Mouse (Mus musculus): ENCODE results near the gene Podxl2.

Podxl2 gene

DNA sequence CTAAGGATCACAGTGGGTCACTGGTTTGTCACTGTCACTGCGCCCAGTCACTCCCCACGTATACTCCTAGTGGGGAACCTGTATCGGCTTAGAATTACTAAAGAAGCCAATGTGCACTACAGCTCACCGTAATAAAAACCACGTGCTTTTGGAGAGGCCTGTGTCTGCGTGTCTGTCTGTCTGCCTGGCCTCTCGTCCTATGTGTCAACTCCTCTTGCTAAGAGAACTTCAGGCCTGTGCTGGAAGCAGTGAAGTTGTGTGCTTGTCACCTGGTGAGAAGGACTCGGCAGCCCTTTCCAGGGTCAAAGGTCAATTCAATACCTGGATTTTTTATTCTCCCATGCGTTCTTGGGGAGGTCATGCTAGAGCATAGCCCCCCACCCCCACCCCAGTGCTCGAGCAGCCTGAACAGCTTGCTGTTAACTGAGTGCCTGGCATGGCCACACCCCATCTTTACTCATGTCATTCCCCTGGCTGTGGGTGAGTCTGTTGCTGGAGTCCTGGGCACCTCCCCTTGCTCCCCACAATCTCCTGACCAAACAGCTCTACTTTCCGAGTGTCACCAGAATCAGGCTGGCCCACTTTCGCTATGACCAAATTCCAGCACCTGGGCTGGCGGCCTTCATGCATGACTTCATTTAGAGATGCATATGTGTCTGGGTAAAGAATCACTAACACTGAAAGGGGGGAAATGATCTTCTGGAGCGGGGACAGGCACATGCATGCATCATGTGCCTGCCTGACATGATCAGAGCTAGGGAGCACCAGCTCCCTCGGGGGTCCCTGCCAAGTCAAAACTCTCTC, 46.4 kb downstream of the Podxl2 start:
- DNase-seq (ENCODE audit: low spot score in 2 of 2), result no peak

- DNase-seq (ENCODE audit: low spot score in 2 of 2), result no peak
These were observed 47.2 kb downstream of the Podxl2 start for GRCm38 (mm10) chr6:88827395-88828205.

DNA sequence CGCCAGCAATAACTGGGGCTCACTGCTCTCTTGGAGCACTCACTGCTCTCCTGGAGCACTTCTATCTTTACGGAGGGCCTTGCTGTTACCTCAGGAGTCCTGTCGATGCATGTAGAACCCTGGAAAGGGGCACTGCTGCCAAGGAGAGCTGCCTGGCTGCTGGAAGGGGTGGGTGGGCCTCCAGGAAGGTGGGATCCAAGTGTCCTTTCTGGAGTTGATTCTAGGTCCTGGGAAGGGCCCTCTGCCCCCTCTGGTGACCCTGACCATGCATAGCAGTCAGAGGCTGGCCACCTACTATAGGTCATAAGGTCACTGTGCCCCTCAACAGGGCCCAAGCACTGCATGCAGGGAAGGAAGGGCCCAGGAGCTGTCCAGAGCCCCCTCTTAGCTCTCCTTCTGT, 47.9 kb downstream of the Podxl2 start:
- no peak for DNase-seq (ENCODE audit: low spot score in 2 of 2)

GRCm38 (mm10) chr6:88826545-88826944, 48.3 kb downstream of the Podxl2 start:
- peak; percentile 61 to 67 for DNase-seq (ENCODE audit: low spot score in 2 of 2)

- DNase-seq (ENCODE audit: low spot score in 2 of 2), result no peak
These were observed 48.8 kb downstream of the Podxl2 start for GRCm38 (mm10) chr6:88826088-88826487.

DNA sequence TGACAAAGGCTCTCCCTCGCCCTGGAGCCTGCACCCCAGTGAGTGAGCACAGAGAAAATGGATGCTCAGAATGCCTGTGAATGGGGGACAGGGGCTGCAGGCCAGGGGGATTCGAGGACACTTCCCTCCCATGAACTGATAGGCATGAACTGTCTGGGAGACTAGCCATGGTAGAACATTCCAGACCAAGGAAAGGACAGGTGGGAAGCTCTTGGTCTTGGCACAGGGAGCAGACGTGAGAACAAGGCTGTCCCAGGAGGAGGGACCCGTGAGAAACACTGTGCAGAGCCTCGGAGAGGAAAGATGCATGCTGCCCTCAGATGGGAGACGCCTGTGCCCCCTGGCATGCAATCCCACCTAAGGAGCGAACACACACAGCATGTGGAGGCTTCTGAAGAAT, 50.7 kb downstream of the Podxl2 start:
- DNase-seq (ENCODE audit: low spot score in 2 of 2), result no peak

GRCm38 (mm10) chr6:88821901-88822300, 52.9 kb downstream of the Podxl2 start:
- DNase-seq (ENCODE audit: low spot score in 2 of 2), result no peak

GRCm38 (mm10) chr6:88821294-88821693, 53.5 kb downstream of the Podxl2 start:
- DNase-seq (ENCODE audit: low spot score in 2 of 2), result no peak

- DNase-seq (ENCODE audit: low spot score in 2 of 2), result no peak
These were observed 54.0 kb downstream of the Podxl2 start for GRCm38 (mm10) chr6:88820853-88821252.

GRCm38 (mm10) chr6:88816913-88817312, 57.9 kb downstream of the Podxl2 start:
- DNase-seq (ENCODE audit: low spot score in 2 of 2), result no peak

DNA sequence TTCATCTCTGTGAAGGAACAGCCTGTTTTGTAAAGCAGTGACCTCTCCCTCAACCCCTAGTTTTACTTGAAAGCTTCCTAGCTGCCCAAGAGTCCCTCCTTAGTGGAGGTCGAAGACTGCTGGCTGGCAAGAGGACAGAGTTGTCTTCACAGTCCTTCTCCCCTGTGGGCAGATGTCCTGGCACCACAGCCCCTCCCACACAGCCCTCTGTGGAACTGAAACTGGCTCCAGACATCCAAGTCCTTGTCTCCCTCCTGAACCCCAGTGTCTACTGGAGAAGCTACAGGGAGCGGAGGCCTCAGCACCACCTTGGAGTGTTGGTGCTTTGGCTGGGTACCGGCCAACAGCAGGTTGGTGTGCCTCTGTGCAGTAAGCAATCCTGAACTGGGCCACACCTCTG, 59.4 kb downstream of the Podxl2 start:
- no peak for DNase-seq (ENCODE audit: low spot score in 2 of 2)

- no peak for DNase-seq (ENCODE audit: low spot score in 2 of 2)
These were observed 59.8 kb downstream of the Podxl2 start for GRCm38 (mm10) chr6:88815036-88815435.

DNA sequence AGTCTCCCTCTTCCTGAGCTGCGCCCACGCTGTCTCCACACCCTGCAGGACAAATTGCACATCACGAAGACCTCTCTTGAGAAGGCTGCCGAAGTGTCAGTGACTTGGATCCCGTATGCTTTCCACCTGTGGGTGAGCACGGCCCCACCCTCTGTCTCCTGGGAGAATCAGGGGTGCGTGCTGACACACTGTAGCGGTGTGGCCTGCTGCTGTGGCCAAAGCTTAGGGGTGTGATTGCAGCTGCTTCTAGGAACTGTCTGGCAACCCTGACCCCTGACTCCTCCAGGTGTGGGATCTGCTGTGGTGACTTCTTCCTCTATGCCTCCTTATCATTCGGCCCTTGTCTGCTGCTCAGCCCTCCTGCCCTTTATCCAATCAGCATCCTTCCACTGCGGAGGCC, 61.0 kb downstream of the Podxl2 start:
- no peak for DNase-seq (ENCODE audit: low spot score in 2 of 2)

GRCm38 (mm10) chr6:88812886-88813285, 62.0 kb downstream of the Podxl2 start:
- DNase-seq (ENCODE audit: low spot score in 2 of 2), result no peak

- no peak for DNase-seq (ENCODE audit: low spot score in 2 of 2)
These were observed 62.9 kb downstream of the Podxl2 start for GRCm38 (mm10) chr6:88811880-88812400.

DNA sequence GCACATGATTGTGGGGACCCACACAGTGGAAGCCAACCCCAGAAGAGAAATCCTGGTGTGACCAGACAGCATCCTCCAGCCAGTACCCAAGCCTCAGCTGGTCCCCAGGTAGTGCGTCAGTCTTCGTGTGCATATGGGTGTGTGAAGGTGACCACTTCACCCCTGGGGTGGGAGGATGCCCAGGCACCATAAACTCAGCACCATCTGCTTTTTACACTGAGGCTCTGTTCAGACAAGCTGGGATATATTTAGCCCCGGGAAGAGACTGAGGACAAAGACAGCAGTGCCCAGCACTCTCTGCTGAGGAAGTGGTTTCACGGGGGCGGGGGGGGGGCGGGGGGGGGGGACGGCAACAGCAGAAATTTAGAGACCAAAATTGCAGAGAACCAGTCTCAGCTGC, 63.4 kb downstream of the Podxl2 start:
- no peak for DNase-seq (ENCODE audit: low spot score in 2 of 2)

- no peak for DNase-seq (ENCODE audit: low spot score in 2 of 2)
These were observed 64.6 kb downstream of the Podxl2 start for GRCm38 (mm10) chr6:88810291-88810690.

DNA sequence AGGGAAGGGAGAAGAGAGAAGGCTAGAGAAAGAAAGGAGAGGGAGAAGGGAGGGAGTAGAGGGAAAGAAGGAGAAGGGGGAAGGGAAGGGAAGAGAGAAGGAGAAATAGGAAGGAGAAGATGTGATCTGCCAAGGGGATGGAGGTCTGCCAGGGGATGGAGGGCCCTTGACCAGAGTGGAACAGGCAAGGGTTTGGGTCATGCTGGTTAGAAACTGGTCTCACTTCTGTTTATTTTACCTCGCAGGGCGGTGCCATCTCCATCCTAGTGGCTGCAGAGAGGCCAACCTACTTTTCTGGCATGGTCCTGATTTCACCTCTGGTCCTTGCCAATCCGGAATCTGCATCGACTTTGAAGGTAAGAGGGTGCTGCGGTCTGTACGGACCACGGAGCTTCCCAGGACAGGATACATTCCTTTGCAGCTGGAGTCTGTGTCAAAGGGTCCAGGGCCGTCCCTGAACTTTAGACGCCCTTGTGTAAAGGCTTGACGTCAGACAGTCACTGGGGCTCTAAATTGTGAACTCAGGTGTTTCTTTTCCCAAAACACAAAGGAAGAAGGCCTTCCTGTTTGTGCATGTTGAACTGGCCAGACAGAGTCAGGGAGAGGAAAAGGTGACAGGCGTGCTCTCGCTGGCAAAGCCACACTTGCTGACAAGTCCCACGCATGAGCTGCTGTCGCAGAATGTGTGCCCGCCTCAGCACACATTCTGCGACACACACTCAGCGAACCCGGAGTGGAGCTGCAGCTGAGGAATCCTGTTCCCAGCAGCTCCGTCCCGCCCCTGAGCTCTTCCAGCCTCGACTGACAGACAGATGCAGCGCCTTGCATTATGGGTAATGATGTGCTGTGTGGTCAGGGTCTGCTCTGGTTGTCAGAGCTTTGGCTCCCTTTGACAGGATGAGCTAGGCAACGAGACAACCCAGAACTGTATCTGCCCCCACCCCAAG, 65.5 kb downstream of the Podxl2 start:
- DNase-seq (ENCODE audit: low spot score in 2 of 2), result no peak

DNA sequence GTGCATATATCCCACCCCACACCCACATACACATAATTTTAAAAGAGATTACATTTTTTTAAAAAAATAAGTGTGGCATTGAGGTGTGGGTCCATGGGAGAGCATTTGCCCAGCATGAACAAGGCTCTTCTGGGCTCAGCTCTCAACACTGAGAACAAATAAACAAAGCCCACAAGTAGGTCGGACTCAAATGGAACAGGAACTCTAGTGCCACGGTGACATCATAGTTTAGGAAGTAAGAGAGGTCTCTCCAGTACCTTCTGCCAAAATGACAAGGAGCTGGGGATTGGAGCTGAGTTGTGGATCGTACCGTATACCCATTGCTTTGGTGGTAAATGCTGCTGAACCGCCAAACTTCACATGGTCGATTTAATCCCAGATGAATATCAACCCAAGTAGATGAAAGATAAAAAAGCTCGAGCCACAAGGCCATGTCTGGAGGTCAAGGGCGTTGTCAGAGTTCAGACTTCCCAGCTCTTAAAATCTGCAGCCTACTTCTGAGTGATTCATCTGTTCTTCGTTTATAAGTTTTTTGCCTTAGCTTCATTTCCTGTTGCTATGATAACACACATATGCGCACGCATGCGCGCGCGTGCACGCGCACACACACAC, 69.8 kb downstream of the Podxl2 start:
- DNase-seq (ENCODE audit: low spot score in 2 of 2), result no peak

DNA sequence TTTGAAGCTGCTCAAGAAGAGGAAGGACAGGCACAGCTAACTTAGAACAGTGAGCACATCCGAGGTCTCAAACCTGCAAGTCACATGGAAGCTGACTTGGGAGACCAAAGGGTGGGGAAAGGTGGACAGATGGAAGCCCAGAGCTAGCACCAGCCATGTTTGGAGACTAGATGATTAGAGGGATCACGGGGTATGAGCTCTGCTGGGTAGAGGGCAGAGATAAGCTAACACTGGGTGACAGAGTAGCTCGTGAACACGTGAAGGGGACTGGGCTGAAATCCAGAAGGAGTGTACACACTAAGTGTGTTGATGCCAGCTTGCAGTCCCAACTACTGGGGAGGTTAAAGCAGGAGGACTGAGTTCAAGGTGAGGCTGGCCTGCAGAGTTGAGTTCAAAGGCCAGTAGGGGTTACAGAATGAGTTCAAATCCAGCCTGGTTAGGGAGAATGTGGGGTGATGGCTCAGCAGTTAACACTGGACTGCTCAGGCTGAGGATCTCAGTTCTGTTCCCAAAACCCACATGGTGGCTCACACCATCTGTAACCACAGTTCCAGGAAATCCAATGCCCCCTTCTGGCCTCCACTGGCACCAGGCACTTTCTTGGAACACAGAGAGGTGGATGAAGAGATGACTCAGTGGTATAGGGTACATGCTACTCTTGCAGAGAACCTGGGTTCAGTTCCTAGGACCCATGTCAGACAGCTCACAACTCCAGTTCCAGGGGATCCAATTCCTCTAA, 70.7 kb downstream of the Podxl2 start:
- DNase-seq (ENCODE audit: low spot score in 2 of 2), result no peak

DNA sequence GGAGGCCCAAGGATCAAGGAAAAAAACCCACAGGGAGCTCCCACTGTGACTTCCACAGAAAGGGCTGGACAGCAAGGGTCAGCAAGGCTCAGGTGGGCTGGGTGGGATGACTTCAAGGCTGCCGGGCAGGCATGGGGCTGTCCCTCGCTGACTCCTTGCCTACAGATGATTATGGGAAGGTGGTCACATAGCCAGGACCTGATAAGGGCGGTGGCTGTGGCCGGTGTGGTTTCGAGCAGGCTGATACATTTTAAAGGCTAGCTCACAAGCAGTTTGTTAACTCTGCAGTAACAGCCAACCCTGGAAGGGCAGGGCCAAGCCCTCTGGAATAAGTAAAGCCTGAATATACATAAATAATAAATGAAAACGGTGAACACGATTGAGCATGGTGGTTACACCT, 71.8 kb downstream of the Podxl2 start:
- DNase-seq (ENCODE audit: low spot score in 2 of 2), result no peak

Data from frontal cortex, postnatal 14 days (tissue).